Mouse (Mus musculus) limb, embryonic 13.5 days (tissue): Measurements from ENCODE around the gene Gabra1. TPM values are rescaled to one million over a fixed set of nuclear protein-coding genes. Genes with fewer than 3 reads are reported as not detected.

ENCODE experiments used
- ATAC-seq: fragments of 200-750 bp; cut with Nextera tagmentation; 2 replicates; pipeline ENCODE4 v1.8.0; 2017; ENCODE audit warnings: low read depth, moderate number of reproducible peaks, moderate TSS enrichment; ENCODE audit not compliant: low FRiP score
- H3K27ac ChIP-seq: fragments of 300-500 bp; sonication (generic); 2 replicates; pipeline ENCODE4 v1.5.1; 2015; ENCODE audit warnings: inconsistent platforms, mild to moderate bottlenecking, moderate library complexity
- H3K27me3 ChIP-seq: fragments of 300-500 bp; sonication (generic); 2 replicates; pipeline ENCODE4 v1.6.1; 2015; ENCODE audit warnings: mild to moderate bottlenecking, inconsistent platforms
- H3K36me3 ChIP-seq: fragments of 300-500 bp; sonication (generic); 2 replicates; pipeline ENCODE4 v1.6.1; 2015; ENCODE audit warnings: inconsistent platforms, mild to moderate bottlenecking, moderate library complexity
- H3K4me1 ChIP-seq: fragments of 300-500 bp; sonication (generic); 2 replicates; pipeline ENCODE4 v1.6.1; 2015; ENCODE audit warnings: inconsistent platforms
- H3K4me2 ChIP-seq: fragments of 300-500 bp; sonication (generic); replicated peaks from 2 replicates; pipeline ENCODE4 v1.6.1; 2015; ENCODE audit warnings: inconsistent platforms, mild to moderate bottlenecking, moderate library complexity
- H3K4me3 ChIP-seq: fragments of 300-500 bp; sonication (generic); 2 replicates; pipeline ENCODE4 v1.5.1; 2015; ENCODE audit warnings: moderate library complexity, mild to moderate bottlenecking, inconsistent platforms
- H3K9ac ChIP-seq: fragments of 300-500 bp; sonication (generic); 2 replicates; pipeline ENCODE4 v1.6.1; 2015; ENCODE audit warnings: mild to moderate bottlenecking, inconsistent platforms
- H3K9me3 ChIP-seq: fragments of 300-500 bp; sonication (generic); 2 replicates; pipeline ENCODE4 v1.6.1; 2016; ENCODE audit warnings: inconsistent platforms
- WGBS: fragments of 180-500 bp; shearing (Covaris S2); methylation state at CpG from one replicate; pipeline ENCODE4 v1.1.7; 2015; 5-methylcytosine and 5-hydroxymethylcytosine counted together
- polyA plus RNA-seq: library from polyadenylated mRNA; unstranded; fragments of >200 nt; fragmentation: Nextera tagmentation; extraction: Ambion mirVana; gene quantifications from 2 replicates; pipeline ENCODE4 v1.2.1, GENCODE M21; 2015

The Gabra1 gene
- polyA plus RNA-seq: 1.4 and 1.5 TPM in 2 replicates

DNA sequence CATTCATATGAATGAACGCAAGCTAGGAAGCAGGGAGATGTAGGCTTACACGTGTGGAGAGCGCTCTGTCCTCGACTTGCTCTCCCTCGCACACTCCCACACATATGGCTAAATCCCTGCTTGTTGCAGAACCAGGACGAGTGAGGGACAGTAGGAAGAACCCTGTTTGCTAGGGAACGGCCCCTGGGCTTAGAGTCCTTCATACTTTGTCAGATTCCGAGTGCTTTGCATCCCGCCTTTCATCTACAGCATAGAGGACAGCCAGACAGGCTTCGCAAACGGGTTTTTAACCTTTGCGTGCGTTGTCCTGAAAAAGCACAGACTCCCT, at the start of gene Gabra1:
TSS of gene Gabra1 (minus strand) at position 106 of the 328 bp plus-strand sequence.
- under 1% methylated on average over 13 of the region's 13 CpGs for WGBS

DNA sequence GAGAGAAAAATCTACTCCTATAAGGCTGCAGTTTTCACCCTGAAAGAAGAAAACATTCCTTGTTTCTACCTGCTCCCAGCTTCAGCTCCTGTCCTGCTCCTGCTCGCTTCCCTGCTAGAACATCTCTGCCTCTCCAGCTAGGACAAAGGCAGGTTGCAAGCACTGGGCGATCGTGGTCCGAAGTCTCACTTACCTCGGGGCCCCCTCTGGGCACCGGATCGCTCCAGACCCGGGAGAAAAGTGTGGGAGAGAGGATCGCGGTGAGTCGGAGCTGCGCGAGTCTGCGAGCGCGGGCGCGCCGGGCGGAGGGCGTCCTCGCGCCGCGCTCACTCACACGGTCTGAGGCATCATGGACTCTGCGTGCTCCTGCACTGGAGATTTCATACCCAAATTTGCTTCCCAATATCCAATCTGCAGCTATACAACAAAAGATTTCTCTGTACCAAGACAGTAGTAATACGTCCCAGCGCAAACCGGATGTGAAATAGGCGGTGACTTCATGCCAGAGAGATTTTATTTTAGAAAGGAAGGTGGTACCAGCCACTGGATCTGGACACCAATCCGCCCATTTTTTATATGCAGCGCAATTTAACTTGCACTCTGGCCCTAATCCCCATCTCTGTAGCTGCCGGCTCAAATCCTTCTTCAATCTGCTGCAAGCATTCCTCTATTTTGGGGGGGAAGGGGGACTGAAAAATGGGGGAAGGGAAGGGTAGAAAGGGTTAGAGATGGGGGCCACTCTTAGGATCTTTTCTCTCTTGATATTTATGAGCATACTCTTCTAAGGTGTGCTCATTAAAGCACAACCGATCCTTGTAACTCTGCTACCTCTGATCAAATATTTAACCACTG, 531 bp downstream of the Gabra1 start:
- peak overlapping the region; percentile 71 for H3K9ac ChIP-seq
- H3K4me1 ChIP-seq: peaks cover 10% of the 10 kb centered on the region
- peaks cover 35% of the 10 kb centered on the region for H3K27me3 ChIP-seq
- peak overlapping the region; percentile 89 for H3K4me2 ChIP-seq
- under 1% methylated on average over 35 of the region's 35 CpGs for WGBS
- H3K36me3 ChIP-seq: no peaks in the 10 kb centered on the region
- peak overlapping the region; percentile 57 for H3K4me3 ChIP-seq
- H3K27ac ChIP-seq: no peak overlapping the region
- no peaks in the 10 kb centered on the region for H3K9me3 ChIP-seq
- peak; percentile 66; the same call in 1 of the 2 replicates for ATAC-seq

More for the DNA sequence above, at the start of gene Gabra1:
- peaks cover 10% of the 10 kb centered on the region for H3K4me1 ChIP-seq
- H3K36me3 ChIP-seq: no peaks in the 10 kb centered on the region
- H3K4me3 ChIP-seq: peak within 1 kb of the TSS; percentile 57
- H3K9ac ChIP-seq: peak within 1 kb of the TSS; percentile 71
- H3K27me3 ChIP-seq: peaks cover 35% of the 10 kb centered on the region
- H3K4me2 ChIP-seq: peak within 1 kb of the TSS; percentile 89
- no peaks in the 10 kb centered on the region for H3K9me3 ChIP-seq
- ATAC-seq: peak; percentile 73
- H3K27ac ChIP-seq: no peak within 1 kb of the TSS

DNA sequence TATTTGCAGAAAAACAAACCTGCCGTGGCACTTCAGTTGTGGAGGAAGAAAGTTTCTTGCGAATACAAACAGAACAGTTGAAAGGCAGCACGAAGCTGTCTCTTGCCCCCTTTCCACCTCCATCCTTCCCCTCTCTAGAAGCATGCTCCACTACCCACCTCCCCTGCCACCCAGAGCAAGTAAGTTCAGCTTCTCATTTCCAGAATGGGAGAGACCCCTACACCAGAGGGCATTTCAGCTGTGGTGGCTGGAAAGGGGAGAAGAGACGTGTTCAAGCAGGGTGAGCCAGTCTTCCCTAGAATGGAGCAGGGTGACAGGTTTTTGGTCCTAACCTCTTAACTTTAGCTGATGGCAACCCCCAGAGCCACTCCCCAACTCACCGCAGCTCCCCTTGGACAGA, 1.3 kb downstream of the Gabra1 start:
- ATAC-seq: no peak
- Histone ChIP-seq H3K4me2 (peak overlapping the region; percentile 89), H3K27ac (no peak overlapping the region), H3K4me1 (peaks cover 10% of the 10 kb centered on the region), H3K36me3 (no peaks in the 10 kb centered on the region), H3K4me3 (peak overlapping the region; percentile 57), H3K9ac (peak overlapping the region; percentile 71), H3K27me3 (peaks cover 35% of the 10 kb centered on the region), H3K9me3 (no peaks in the 10 kb centered on the region)
- 26% methylated on average over 5 of the region's 5 CpGs for WGBS

DNA sequence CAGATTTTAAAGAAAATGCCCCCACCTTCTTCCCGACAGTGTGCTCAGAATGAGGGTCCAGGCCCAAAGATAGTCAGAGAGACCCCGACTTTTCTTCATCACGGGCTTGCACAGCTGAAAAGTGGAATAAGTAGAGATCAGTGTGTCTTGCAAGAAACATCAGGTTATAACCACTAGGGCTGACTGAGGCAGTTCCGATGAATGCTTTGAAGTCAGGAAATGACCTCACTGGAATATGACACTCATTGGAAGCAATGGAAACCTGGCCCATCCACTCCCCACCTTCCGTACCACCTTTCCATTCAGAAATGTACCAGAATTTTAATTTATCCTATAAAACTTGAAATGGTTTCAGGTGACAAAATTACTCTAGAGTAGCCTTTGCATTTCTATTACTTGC, 3.2 kb downstream of the Gabra1 start:
- Histone ChIP-seq H3K4me1 (peaks cover 10% of the 10 kb centered on the region), H3K9me3 (no peaks in the 10 kb centered on the region), H3K4me3 (no peak overlapping the region), H3K27ac (no peak overlapping the region), H3K27me3 (peaks cover 35% of the 10 kb centered on the region), H3K4me2 (no peak overlapping the region), H3K9ac (no peak overlapping the region), H3K36me3 (no peaks in the 10 kb centered on the region)
- 64% methylated on average over 5 of the region's 5 CpGs for WGBS
- ATAC-seq: no peak

DNA sequence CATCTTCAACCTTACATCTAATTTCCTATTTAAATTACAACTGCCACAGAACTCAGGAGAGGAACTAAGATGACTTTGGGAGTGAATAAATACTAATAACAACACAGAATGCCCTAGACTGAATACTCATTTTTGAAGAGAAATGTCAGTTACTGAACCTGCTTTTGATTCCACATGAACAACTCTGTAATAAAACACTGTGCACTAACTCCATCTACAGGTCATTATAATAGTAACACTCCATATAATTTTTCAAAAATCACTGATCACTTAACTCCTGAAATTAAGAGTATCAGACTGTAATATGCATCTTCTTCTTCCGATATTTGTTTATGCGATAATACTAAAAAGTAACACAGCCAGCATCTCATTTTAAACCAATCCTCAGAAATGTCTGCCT, 4.4 kb downstream of the Gabra1 start:
- H3K9me3 ChIP-seq: no peaks in the 10 kb centered on the region
- H3K4me1 ChIP-seq: peaks cover 10% of the 10 kb centered on the region
- H3K27ac ChIP-seq: no peak overlapping the region
- no peak overlapping the region for H3K4me3 ChIP-seq
- H3K4me2 ChIP-seq: no peak overlapping the region
- peaks cover 29% of the 10 kb centered on the region for H3K27me3 ChIP-seq
- no peaks in the 10 kb centered on the region for H3K36me3 ChIP-seq
- ATAC-seq: no peak
- H3K9ac ChIP-seq: no peak overlapping the region
- 87% methylated on average over 2 of the region's 2 CpGs for WGBS

DNA sequence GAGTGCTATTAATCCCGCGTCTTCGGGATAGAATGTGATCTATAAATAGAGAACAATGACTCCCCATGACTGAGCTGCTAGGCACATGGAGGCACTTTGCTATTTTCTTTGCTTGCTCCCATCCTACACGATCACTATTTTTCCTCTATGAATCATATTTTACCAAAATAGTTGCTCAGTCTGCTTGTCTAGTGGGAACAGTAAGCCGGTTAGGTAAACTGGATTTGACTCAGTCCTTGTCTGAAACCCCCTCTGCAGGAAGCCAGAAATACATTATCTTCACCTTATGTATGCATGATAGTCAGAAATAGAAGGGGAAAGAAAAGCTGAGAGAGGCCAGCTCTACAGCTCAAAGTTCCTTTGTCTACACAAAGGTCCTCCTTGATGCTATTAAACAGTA, 31.3 kb downstream of the Gabra1 start:
- H3K27ac ChIP-seq: no peak overlapping the region
- no peaks in the 10 kb centered on the region for H3K4me1 ChIP-seq
- H3K27me3 ChIP-seq: no peaks in the 10 kb centered on the region
- no peaks in the 10 kb centered on the region for H3K36me3 ChIP-seq
- WGBS: 90% methylated on average over 5 of the region's 5 CpGs
- H3K4me2 ChIP-seq: no peak overlapping the region
- no peak overlapping the region for H3K4me3 ChIP-seq
- H3K9me3 ChIP-seq: no peaks in the 10 kb centered on the region
- no peak overlapping the region for H3K9ac ChIP-seq
- ATAC-seq: no peak

DNA sequence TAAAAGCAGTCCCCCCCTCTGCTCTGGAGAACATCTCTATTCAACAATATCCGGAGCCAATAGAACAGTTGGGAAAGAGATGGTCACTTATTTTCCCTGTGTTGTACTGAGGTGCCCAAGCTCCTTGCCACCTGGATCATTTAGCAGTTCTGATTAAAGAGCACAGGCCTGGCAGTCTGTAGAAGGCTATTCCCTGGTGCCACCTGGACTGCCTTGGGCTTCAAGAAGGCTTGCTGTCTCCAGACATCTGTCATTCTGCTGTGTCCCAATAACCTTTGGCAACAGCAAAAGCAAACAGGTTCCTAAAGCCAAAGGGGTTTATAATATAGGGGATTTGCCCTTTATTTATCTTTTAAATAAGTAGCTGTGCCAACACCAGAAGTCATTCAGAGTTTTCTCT, 65.8 kb downstream of the Gabra1 start:
- Histone ChIP-seq H3K27me3 (no peaks in the 10 kb centered on the region), H3K4me1 (no peaks in the 10 kb centered on the region), H3K27ac (no peak overlapping the region), H3K4me3 (no peak overlapping the region), H3K36me3 (no peaks in the 10 kb centered on the region), H3K9me3 (no peaks in the 10 kb centered on the region), H3K4me2 (no peak overlapping the region), H3K9ac (no peak overlapping the region)
- ATAC-seq: no peak
- 90% methylated on average over 1 of the region's 1 CpGs for WGBS

DNA sequence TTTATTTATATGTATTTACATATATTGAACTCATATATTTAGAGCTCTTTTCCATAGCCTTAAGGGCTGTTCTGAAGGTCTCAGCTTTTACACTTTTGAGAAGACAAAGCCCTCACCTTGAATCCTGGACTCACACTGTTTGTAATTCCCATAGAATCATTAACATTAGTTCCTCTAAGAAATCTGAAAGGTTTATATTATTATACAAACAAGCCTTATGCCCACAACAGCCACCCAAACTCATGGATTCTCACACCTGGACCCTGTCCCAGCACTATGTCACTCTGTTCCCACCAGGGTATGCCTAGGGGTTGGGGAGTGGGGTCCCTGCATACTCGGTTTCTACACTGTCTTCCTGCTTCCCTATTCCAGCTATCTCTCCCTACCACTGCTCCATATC, 72.7 kb downstream of the Gabra1 start:
- Histone ChIP-seq H3K9ac (no peak overlapping the region), H3K4me3 (no peak overlapping the region), H3K4me2 (no peak overlapping the region), H3K4me1 (no peaks in the 10 kb centered on the region), H3K27me3 (no peaks in the 10 kb centered on the region), H3K27ac (no peak overlapping the region), H3K36me3 (no peaks in the 10 kb centered on the region), H3K9me3 (no peaks in the 10 kb centered on the region)
- WGBS: 64% methylated on average over 1 of the region's 1 CpGs
- ATAC-seq: no peak

DNA sequence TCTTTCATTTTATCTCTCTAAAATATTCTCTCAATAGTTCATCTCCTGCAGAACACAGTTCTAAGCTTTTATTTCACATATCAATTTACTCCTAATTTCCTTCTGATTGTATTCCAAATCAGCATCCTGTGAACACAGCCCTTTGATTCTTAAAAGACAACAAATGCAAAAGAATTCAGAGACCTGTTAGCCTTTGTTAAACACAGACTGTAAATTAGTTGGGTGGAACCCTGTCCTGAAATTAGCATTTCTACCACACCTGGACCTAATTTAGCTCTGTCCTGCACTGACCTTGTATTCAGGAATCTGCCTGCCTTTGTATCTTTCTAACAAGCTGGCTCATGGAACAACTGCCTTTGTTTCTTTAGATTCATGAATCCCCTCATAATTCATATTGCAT, 73.1 kb downstream of the Gabra1 start:
- no peaks in the 10 kb centered on the region for H3K36me3 ChIP-seq
- ATAC-seq: no peak
- H3K9me3 ChIP-seq: no peaks in the 10 kb centered on the region
- H3K27me3 ChIP-seq: no peaks in the 10 kb centered on the region
- no peak overlapping the region for H3K4me2 ChIP-seq
- no peak overlapping the region for H3K27ac ChIP-seq
- H3K4me3 ChIP-seq: no peak overlapping the region
- no peak overlapping the region for H3K9ac ChIP-seq
- no peaks in the 10 kb centered on the region for H3K4me1 ChIP-seq

DNA sequence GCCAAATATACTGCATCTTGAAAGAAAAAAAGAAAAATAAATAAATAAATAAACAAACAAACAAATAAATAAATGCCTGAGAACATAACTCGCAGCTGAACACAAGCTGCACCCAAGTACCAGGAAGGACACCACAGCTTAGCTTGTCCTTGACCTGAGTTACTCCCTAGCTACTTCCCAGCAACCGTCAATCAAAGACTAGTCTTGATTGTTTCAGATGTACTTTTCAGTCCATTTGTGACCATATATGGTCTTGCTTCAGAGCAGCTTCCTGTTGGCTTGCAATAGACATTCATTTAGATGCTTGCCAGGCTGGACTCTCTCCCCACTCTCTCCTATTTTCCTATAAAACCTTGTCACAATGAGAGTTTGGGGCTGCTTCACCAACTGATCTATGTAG, 87.2 kb downstream of the Gabra1 start:
- Histone ChIP-seq H3K36me3 (no peaks in the 10 kb centered on the region), H3K27me3 (no peaks in the 10 kb centered on the region), H3K9ac (no peak overlapping the region), H3K4me1 (no peaks in the 10 kb centered on the region), H3K4me3 (no peak overlapping the region), H3K4me2 (no peak overlapping the region), H3K27ac (no peak overlapping the region), H3K9me3 (no peaks in the 10 kb centered on the region)
- 87% methylated on average over 2 of the region's 2 CpGs for WGBS
- no peak for ATAC-seq

Other genes with a start within 250 kb of the Gabra1 start
- gene Gabrg2, start 182.1 kb downstream of the Gabra1 start, polyA plus RNA-seq: 0.11 and 0.40 TPM in 2 replicates
- not detected in 2 replicates for gene Gabra6, start 138.1 kb upstream of the Gabra1 start, polyA plus RNA-seq
- gene Gabrb2, start 236.8 kb upstream of the Gabra1 start, polyA plus RNA-seq: 1.5 and 1.7 TPM in 2 replicates